Mouse (Mus musculus) right cerebral cortex, postnatal 36 days (tissue): Measurements from ENCODE around the gene Zfp827.
"Not testable (repeated sequence)": the region's sequence is repeated elsewhere in the genome, so short reads cannot be mapped to it uniquely, and the experiment has no call there.

Experiments used
- DNase-seq, 2 experiments: peaks; one replicate each; pipeline ENCODE4 v3.0.0; 2022; ENCODE audit warnings: low spot score in 2 of 2, mixed read lengths in 1 of 2

Gene Zfp827

DNA sequence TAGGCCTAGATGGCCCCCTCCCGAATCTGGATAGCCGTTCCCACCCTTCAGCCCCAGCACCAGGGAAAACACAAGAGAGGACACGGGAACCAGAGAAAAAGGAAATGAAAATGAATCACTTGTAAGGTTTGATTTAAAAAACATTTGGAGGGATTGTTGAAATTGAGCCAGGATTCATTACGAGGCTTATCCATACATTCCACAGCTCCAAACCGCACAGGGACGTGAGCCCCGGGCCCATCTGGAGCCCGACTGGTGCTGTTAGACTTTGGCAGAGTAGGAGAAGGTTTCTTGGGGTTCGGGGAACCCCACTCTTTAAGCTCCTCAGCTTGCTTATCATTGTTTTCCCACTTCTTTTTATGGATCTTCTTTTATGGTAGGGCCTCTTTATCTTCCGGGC lies 76.9 kb downstream of the Zfp827 start:
- no peak for DNase-seq

GRCm38 (mm10) chr8:79111461-79111860 lies 83.2 kb downstream of the Zfp827 start:
- no peak for DNase-seq

DNA sequence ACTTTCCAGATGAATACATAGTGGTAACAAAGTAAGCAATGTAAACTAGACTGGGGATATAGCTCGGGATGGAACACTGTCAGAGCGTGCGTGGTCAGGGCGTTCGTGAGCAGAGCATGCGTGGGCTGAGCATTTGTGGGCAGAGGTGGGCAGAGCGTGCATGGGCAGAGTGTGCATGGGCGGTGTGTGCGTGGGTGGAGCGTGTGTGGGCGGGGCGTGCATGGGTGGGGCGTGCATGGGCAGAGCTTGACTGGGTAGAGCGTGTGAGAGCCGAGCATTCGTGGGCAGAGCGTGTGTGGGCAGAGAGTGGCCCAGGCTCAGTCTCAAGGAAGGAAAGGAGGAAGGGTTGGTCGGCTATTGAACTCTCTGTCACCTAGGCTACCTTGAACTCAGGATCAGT lies 84.2 kb downstream of the Zfp827 start:
- no peak for DNase-seq

GRCm38 (mm10) chr8:79113533-79113932 lies 85.3 kb downstream of the Zfp827 start:
- no peak for DNase-seq

DNA sequence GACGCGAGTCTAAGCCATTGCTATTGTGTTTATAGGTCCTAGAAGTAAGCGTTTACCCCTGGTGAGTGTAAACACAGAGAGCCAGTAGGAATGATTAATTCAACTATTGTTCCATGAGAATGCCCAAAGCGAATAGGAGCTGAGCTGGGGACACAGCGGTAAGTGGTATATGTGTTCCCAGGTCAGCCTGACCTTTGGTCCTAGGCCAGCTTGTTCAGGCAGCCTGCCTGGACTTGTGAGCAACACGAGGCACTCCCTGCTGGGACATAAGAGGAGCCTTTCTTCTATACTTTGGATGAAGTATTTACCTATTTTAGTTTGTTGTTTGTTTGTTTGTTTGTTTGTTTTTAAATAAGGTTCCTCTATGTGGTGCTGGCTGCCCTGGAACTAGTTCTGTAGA lies 86.3 kb downstream of the Zfp827 start:
- no peak for DNase-seq

DNA sequence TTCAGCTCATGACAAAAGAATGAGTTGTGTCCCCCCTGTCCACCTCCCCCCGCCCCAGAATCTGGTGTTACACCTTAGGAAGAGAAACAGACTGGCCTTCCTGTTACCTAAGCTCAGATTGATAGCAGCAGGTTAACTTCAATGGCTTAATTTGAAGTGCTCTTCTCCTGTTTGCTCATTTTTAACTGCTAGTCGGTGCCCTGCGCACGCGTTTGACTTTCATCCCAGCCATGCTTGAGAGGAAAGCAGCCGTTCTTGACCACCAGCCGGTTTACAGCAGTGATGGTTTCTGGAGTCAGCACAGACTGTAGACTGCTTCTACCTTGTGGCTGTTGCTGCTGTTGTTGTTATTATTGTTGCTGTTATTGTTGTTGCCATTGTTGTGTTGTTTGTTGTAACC lies 88.2 kb downstream of the Zfp827 start:
- no peak for DNase-seq

DNA sequence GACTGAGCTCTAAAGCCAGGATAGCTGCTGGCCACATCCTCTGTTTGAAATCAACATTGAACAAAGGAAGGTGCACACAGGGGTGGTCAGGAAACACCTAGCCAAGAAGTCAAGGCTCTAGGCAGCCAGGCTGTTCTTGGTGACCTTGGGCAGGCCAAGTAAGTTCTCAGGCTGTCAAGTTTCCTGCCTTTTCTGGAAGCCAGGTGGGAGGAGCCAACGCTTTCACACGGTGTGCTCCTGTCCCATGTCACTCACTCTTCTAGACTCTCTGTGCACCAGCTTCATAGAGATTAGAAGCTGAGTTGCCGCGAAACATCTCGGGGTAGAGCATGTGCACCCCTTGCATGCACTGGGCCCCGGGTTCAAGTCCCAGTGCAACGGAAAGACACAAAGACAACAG lies 89.5 kb downstream of the Zfp827 start:
- DNase-seq = no peak

DNA sequence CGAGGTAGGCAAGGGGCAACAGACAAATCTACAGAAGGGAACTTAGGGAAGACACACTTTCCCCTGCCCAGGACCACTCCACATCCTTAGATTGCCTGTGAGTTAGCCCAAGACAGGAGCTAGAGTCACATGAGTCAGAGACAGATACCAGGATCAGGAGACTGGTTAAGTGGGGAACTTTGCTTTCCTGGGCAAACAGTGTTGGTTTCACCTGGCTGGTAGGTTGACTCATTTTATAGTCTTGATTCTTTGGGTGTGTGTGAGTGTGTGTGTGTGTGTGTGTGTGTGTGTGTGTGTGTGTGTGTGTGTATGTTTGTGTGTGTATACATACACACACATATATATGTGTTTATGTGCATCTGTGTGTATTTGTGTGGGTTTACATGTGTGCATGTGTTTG lies 93.4 kb downstream of the Zfp827 start:
- no peak for DNase-seq

DNA sequence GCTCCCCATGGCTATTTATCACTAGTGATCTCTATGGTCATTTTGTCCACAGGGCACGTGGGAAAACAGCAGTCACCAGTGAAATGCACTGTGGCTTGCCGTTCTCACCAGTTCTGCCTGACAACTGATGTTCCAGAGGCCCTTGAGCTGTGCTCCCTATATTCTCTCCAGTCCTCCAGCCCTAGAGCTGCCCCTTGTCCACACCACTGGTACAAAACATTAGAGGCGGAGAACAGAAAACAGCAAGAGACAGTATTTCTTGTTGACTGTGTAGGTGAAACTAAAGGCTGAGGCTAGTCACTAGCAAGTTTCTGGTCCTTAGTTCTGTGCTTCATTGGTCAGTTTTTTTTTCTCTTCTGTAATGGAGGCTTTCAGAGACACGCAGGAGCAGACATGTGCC lies 96.0 kb downstream of the Zfp827 start:
- no peak for DNase-seq

GRCm38 (mm10) chr8:79127211-79127816 lies 99.1 kb downstream of the Zfp827 start:
- DNase-seq = no peak

GRCm38 (mm10) chr8:79128534-79128933 lies 100.3 kb downstream of the Zfp827 start:
- not testable (repeated sequence) for DNase-seq

- peak; percentile 40 to 72 for DNase-seq
Observed at GRCm38 (mm10) chr8:79139614-79140013, 111.4 kb downstream of the Zfp827 start.

DNA sequence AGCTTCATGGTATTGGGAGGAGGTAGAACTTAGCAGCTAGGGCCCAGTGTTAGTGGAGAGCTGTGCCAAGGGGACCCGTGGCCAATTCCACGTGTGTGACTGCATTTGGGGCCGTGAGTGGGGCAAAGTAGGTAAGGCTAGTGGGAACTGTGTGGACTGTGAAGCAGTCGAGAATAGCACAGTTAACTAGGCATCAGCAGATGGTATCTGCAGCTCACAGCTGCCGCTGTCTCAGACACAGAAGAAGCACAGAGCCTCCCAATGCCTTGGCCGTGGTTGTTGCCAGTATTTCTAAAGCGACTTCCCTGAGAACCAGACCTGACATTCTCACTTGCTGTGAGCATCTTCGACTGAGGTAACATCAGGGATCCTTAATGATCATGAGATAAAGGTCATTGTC lies 112.7 kb downstream of the Zfp827 start:
- peak; percentile 79 to 87 for DNase-seq

- peak; percentile 29 to 33 for DNase-seq
Observed at GRCm38 (mm10) chr8:79141592-79141991, 113.4 kb downstream of the Zfp827 start.

GRCm38 (mm10) chr8:79143729-79144128 lies 115.5 kb downstream of the Zfp827 start:
- DNase-seq = no peak

- DNase-seq = no peak
Observed at GRCm38 (mm10) chr8:79145210-79145609, 117.0 kb downstream of the Zfp827 start.

GRCm38 (mm10) chr8:79145626-79146025 lies 117.4 kb downstream of the Zfp827 start:
- no peak for DNase-seq

- no peak for DNase-seq
Observed at GRCm38 (mm10) chr8:79148799-79149198, 120.6 kb downstream of the Zfp827 start.

DNA sequence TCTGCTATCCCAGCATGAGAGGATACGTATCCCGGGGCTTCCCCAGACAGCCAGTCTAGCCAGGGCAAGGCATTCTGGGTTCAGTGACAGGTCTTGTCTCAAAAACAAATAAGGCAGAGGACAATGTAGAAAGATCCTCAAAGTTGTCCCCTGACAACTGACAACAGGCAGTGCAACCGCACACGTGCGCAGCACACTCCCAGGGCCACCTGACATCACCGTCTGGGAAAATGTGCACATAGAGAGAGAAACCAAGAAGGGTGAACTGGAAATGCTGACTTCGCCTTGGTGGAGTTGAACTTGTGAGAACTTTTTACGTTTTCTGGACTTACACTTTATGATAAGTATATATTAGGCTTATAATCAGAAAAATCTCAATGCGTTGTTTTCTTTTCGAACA lies 121.6 kb downstream of the Zfp827 start:
- DNase-seq = no peak

- DNase-seq = peak in 1 of 2 experiments; percentile 43
Observed at GRCm38 (mm10) chr8:79150544-79151192, 122.4 kb downstream of the Zfp827 start.

DNA sequence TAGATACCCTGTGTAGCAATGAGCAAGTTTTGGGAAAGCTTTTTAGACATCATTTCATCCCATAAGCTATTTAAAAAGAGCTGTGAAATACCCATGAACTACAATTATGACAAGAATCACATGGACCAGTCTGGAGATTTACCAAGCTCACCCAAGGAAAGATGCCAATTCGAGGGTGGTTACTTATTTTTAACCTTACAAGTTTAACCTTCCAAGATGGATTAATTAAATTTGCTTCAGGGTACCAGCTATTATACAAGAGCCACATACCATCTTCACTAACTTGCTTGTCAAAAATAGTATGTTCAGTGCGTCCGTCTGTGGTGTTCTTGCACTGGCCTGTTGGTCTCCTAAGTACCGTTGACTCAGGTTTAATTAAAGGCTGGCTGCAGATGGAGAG lies 123.4 kb downstream of the Zfp827 start:
- peak in 1 of 2 experiments; percentile 35 for DNase-seq

GRCm38 (mm10) chr8:79153201-79153600 lies 125.0 kb downstream of the Zfp827 start:
- no peak for DNase-seq

GRCm38 (mm10) chr8:79153637-79154036 lies 125.4 kb downstream of the Zfp827 start:
- DNase-seq = no peak
